Mouse (Mus musculus): ENCODE measurements around the gene Supv3l1.
A peak's percentile ranks its signal among the peaks of the same experiment; 100 is the strongest.

- peak; percentile 79 for TF ChIP-seq EP300 (IDR thresholded peaks at IDR 0.05; ENCODE audit: low read depth)
- no peak for TF ChIP-seq CTCF (IDR thresholded peaks at IDR 0.05; ENCODE audit: low read depth)
Measured at GRCm38 (mm10) chr10:62449364-62450279, at the start of gene Supv3l1, which contains the start of gene 4930507D05Rik.

Measured in liver, embryonic 14.5 days (tissue).